Mouse (Mus musculus): Measurements from ENCODE around the gene Gm21060. TPM values are rescaled to one million over a fixed set of nuclear protein-coding genes. Genes with fewer than 3 reads are reported as not detected.

Gene Gm21060
- total RNA-seq, 4 experiments from 2014 or later: not detected

Other genes starting within 250 kb of the Gm21060 start
- gene Zfp950, start 156.2 kb downstream of the Gm21060 start, total RNA-seq (2022): 100 to 1,000 TPM in 1 of 4 experiments, 10 to 100 TPM in 3; 52.7 to 114 (median 73.4) TPM
- gene Gm7102, start 120.8 kb downstream of the Gm21060 start, total RNA-seq (2022): under 1 TPM in 1 of 4 experiments, not detected in 3; 0.43 TPM
- not detected for gene Gm6020, start 113.2 kb downstream of the Gm21060 start, total RNA-seq (2022)
- gene Csf2ra, start 68.6 kb downstream of the Gm21060 start, total RNA-seq (2022): 10 to 100 TPM; 19.9 to 83.7 (median 41.9) TPM

Measured in adrenal gland, adult 8-10 months (tissue).